Mouse (Mus musculus) heart, embryonic 10.5 days (tissue): Measurements from ENCODE around the gene Ube2a. TPM values are rescaled to one million over a fixed set of nuclear protein-coding genes. Genes with fewer than 3 reads are reported as not detected.
A peak's percentile ranks its signal among the peaks of the same experiment; 100 is the strongest.
"Not testable (repeated sequence)": the region's sequence is repeated elsewhere in the genome, so short reads cannot be mapped to it uniquely, and the experiment has no call there.

Experiments
- DNase-seq: peaks from one replicate; pipeline ENCODE4 v3.0.0-alpha.2; 2017; ENCODE audit warnings: low spot score
- H3K27ac ChIP-seq: fragments of 300-500 bp; sonication (generic); 2 replicates; pipeline ENCODE4 v1.5.1; 2016; ENCODE audit warnings: mild to moderate bottlenecking
- H3K27me3 ChIP-seq: fragments of 300-500 bp; sonication (generic); 2 replicates; pipeline ENCODE4 v1.6.1; 2016; ENCODE audit warnings: mild to moderate bottlenecking; ENCODE audit not compliant: poor library complexity, insufficient read depth, severe bottlenecking
- H3K36me3 ChIP-seq: fragments of 300-500 bp; sonication (generic); 2 replicates; pipeline ENCODE4 v1.6.1; 2016; ENCODE audit warnings: mild to moderate bottlenecking, moderate library complexity
- H3K4me1 ChIP-seq: fragments of 300-500 bp; sonication (generic); 2 replicates; pipeline ENCODE4 v1.6.1; 2016; ENCODE audit warnings: mild to moderate bottlenecking
- H3K4me3 ChIP-seq: fragments of 300-500 bp; sonication (generic); 2 replicates; pipeline ENCODE4 v1.5.1; 2016; ENCODE audit warnings: mild to moderate bottlenecking, moderate library complexity
- H3K9me3 ChIP-seq: fragments of 300-500 bp; sonication (generic); 2 replicates; pipeline ENCODE4 v1.6.1; 2016; ENCODE audit warnings: mild to moderate bottlenecking, moderate library complexity
- WGBS: fragments of 180-500 bp; shearing (Covaris S2); methylation state at CpG from one replicate; pipeline ENCODE4 v1.1.7; 2016; 5-methylcytosine and 5-hydroxymethylcytosine counted together
- polyA plus RNA-seq: library from polyadenylated mRNA; unstranded; fragments of >200 nt; fragmentation: Nextera tagmentation; extraction: Ambion mirVana; gene quantifications from 2 replicates; pipeline ENCODE4 v1.2.1, GENCODE M21; 2016

Gene Ube2a
- polyA plus RNA-seq, 1 experiment from 2014 or later, result 126 TPM

DNA sequence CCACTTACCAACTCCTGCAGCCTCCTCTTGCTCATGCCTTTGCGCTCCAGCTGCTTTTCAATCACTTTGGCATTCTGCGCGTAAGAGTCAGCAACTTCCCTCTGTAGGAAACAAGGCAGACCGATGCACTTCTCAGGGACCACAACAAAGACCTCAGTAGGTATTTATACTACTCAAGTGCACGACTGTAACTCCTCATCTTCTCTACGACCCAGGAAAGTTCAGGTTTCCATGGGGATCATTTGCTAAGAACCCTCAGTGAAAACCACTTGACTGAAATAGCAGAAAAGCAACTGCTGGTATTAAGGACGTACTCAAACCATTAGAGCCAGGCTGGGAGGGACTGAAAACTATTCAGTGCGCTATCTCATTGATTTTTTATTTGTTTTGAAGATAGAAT lies 21.1 kb upstream of the Ube2a start:
- no peak overlapping the region for H3K4me3 ChIP-seq
- no peaks in the 10 kb centered on the region for H3K4me1 ChIP-seq
- H3K27me3 ChIP-seq, result no peaks in the 10 kb centered on the region
- H3K36me3 ChIP-seq, result peaks cover 6% of the 10 kb centered on the region; the same call in 1 of the 2 replicates
- no peaks in the 10 kb centered on the region for H3K9me3 ChIP-seq
- no peak for DNase-seq
- 83% methylated on average over 8 of the region's 8 CpGs for WGBS
- H3K27ac ChIP-seq, result no peak overlapping the region

DNA sequence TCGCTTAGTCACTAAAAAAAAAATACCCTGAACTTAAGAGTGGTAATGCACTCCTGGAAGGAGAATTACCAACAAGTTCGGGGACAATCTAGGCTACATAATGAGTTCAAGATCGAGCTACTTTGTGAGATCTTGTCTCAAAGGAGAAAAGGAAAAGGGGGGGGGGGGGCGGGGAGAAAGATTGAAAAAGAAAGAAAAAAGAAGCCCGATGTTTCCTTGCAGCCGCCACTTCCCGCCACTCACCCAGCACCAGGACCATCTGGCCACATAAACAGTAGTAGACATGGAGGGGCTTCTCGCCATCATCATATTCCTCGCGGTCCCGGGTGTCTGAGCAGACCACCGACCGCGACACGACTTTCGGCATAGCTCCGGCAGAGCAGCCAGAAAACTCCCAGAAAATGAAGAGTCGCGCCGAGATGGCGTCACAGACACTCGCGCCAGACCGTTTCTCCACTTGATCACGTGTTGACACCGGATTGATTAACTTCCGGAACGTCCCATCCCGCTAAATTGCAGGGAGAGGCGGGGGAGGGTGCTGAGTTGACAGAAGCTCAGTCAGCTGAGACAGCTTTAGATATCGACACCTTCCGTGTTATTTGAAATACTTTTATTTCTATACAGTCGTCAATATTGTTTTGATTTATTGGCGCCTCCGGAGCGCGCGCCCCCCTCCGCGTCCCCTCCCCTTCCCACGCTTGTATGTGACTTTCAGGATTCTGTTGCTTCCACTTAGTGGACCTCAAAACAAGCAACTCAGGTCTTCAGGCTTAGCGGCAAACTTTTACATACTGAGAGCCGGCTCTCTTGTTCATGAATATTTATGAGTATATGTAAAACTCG lies 9.7 kb upstream of the Ube2a start:
- peak; percentile 88 for DNase-seq
- no peaks in the 10 kb centered on the region for H3K4me1 ChIP-seq
- no peaks in the 10 kb centered on the region for H3K27me3 ChIP-seq
- no peaks in the 10 kb centered on the region for H3K9me3 ChIP-seq
- peak overlapping the region; percentile 60 for H3K4me3 ChIP-seq
- no peaks in the 10 kb centered on the region for H3K36me3 ChIP-seq
- WGBS, result 16% methylated on average over 43 of the region's 44 CpGs
- H3K27ac ChIP-seq, result peak overlapping the region; percentile 67

DNA sequence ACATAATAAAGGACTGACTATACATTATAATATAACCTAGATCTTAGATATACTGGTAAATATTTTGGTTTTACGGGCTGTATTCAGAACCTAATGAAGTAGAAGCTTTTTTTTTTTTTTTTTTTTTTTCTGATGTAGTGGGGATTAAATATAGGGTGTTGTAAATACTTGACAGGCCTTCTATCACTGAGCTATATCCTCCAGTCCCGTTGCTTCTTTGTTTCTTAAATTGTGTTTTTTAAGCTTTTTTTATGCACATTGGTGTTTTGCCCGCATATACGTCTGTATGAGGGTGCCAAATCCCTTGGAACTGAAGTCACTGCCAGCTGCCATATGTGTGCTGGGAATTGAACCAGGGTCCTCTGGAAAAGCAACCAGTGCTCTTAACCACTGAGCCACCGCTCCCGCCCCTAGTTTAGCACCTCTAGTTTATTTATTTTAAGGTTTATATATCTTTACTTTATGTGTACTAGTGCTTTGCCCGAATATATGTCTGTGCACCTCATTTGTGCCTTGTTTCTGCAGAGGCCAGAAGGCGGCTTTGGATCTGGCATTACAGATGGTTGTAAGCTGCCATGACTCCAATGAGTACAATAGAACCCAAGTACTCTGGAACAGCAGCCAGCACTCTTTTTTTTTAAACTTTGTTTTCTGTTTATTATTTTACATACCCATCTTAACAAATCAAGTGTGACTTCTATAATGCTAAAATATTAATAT lies 8.9 kb upstream of the Ube2a start:
- WGBS, result 52% methylated on average over 8 of the region's 8 CpGs
- H3K27ac ChIP-seq, result peak overlapping the region; percentile 67; the same call in 1 of the 2 replicates
- no peak for DNase-seq

DNA sequence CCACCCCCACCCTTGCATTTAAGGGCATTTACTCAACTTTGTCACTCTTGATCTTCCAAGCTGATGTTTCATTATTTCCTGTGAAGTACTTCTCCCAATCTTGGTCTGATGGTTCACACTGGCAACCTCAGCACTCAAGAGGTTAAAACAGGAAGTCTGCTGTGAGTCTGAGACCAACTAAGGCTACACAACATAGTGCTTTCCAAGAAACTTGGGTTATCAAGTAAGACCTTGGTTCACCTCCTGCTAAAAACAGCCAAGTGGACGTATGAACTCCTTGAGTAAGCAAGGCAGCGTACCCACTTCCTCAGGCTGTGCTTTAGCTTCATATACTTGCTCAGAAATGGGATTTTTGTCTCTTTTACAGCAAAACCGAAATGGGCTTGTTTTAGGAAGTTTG lies 3.3 kb upstream of the Ube2a start:
- Histone ChIP-seq H3K9me3 (no peaks in the 10 kb centered on the region), H3K27me3 (peaks cover 9% of the 10 kb centered on the region; the same call in 1 of the 2 replicates), H3K4me1 (no peaks in the 10 kb centered on the region), H3K27ac (no peak overlapping the region), H3K36me3 (no peaks in the 10 kb centered on the region), H3K4me3 (no peak overlapping the region)
- no peak for DNase-seq
- WGBS, result 65% methylated on average over 3 of the region's 3 CpGs

More for the DNA sequence above, 8.9 kb upstream of the Ube2a start:
- no peaks in the 10 kb centered on the region for H3K36me3 ChIP-seq
- no peaks in the 10 kb centered on the region for H3K4me1 ChIP-seq
- H3K9me3 ChIP-seq, result no peaks in the 10 kb centered on the region
- H3K4me3 ChIP-seq, result peak overlapping the region; percentile 60
- H3K27me3 ChIP-seq, result no peaks in the 10 kb centered on the region

DNA sequence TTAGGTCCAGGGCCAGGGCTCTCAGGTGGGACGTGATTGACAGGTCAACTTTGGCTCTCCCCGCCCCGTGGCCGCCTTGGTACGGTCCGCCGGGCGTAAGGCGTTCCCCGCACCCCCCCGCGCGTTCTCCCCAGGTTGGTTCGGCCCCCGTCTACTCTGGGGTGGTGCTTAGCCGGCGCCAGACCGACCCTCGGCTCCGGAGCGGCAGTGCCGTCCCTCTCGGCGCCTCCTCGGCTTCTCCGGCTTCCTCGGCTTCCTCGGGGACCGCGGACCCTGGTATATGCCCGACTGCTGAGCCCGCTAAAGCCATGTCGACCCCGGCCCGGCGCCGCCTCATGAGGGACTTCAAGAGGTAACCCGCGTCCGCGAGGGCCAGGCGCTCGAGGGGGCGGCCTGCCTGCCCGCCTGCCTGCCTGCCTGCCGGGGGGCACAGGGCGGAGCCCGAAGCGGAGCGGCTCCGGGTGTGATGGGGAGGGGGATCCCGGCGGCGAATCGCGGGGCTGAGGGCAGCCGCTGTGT lies 537 bp downstream of the Ube2a start:
- Histone ChIP-seq H3K4me3 (peak overlapping the region; percentile 75), H3K27ac (peak overlapping the region; percentile 87), H3K36me3 (no peaks in the 10 kb centered on the region), H3K4me1 (no peaks in the 10 kb centered on the region), H3K27me3 (peaks cover 9% of the 10 kb centered on the region; the same call in 1 of the 2 replicates), H3K9me3 (no peaks in the 10 kb centered on the region)
- peak; percentile 92 for DNase-seq
- WGBS, result 14% methylated on average over 55 of the region's 57 CpGs

DNA sequence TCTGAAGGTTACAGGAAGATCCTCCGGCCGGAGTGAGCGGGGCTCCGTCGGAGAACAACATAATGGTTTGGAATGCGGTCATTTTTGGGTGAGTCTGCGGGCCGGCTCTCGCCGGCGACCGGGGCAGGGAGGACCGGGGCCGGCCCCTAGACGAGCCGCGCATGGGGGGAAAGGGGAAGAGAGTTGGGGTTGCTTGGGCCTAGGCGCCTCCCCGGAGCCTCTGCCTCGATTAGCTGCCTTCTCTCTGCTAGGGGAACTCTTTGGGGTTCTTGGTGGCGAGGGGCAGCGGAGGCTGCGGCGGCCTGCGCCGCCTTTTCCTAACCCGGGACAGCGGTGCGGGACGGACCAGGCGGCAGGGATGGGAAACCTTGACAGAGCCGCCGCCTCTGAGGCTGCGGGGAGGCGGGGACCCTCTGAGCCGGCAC lies 1.0 kb downstream of the Ube2a start:
- H3K36me3 ChIP-seq, result no peaks in the 10 kb centered on the region
- peak overlapping the region; percentile 87 for H3K27ac ChIP-seq
- no peaks in the 10 kb centered on the region for H3K9me3 ChIP-seq
- no peaks in the 10 kb centered on the region for H3K4me1 ChIP-seq
- 11% methylated on average over 35 of the region's 36 CpGs for WGBS
- peak overlapping the region; percentile 75 for H3K4me3 ChIP-seq
- peak; percentile 72 for DNase-seq
- peaks cover 9% of the 10 kb centered on the region; the same call in 1 of the 2 replicates for H3K27me3 ChIP-seq

DNA sequence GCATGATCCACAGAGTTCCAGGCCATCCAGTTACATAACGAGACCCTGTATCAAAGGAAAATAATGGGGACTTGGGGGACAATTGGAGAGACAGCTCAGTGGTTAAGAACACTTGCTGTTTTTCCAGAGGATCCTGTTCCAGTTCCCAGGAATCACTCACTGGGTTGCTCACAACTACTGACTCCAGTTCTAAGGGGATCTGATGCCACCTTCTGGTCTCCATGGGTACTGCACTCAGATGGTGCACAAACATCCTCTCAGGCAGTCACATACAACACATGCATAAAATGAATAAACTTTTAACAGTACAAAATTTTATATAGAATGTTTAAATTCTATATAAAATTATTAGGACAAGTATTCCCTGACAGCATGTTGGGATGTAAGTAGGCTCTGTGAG lies 11.0 kb downstream of the Ube2a start:
- no peak for DNase-seq
- H3K9me3 ChIP-seq, result no peaks in the 10 kb centered on the region
- no peak overlapping the region for H3K4me3 ChIP-seq
- H3K27me3 ChIP-seq, result no peaks in the 10 kb centered on the region
- peaks cover 6% of the 10 kb centered on the region; the same call in 1 of the 2 replicates for H3K36me3 ChIP-seq
- 92% methylated on average over 1 of the region's 1 CpGs for WGBS
- H3K4me1 ChIP-seq, result no peaks in the 10 kb centered on the region
- no peak overlapping the region for H3K27ac ChIP-seq

DNA sequence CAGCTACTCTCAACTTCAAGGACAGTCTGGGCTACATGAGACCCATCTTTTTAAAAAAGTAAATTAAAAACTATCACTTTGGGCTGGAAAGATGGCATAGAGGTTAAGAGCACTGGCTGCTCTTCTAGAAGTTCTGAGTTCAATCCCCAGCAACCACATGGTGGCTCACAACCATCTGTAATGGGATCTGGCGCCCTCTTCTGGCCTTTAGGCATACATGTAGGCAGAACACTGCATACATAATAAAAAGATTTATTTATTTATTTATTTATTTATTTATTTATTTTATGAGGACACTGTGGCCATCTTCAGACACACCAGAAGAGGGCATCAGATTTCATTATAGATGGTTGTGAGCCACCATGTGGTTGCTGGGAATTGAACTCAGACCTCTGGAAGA lies 25.2 kb downstream of the Ube2a start:
- H3K4me3 ChIP-seq, H3K27me3 ChIP-seq, H3K9me3 ChIP-seq, DNase-seq, H3K27ac ChIP-seq, H3K36me3 ChIP-seq, H3K4me1 ChIP-seq: not testable (repeated sequence)
- WGBS, result 21% methylated on average over 1 of the region's 1 CpGs

DNA sequence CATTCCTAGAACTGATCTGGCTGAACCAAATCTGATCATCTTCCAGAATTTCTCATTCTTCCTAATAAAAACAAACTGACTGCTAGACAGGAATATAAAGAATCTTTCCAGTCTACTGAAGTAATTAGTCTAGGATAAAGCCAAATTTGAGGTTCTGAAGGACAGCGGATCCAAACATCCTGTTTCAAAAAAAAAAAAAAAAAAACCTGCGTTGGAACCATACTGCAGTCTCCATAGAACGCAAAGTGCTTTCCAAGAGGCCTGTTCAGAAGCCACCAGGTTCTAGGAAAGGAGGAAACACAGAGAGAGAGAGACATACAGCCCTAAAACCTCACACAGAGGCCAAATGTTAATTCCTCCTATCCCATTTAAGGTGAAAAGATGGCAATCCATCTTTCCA lies 28.0 kb downstream of the Ube2a start:
- no peaks in the 10 kb centered on the region for H3K36me3 ChIP-seq
- WGBS, result 35% methylated on average over 3 of the region's 3 CpGs
- H3K27me3 ChIP-seq, result no peaks in the 10 kb centered on the region
- H3K4me3 ChIP-seq, result peak overlapping the region; percentile 68
- no peak for DNase-seq
- H3K9me3 ChIP-seq, result no peaks in the 10 kb centered on the region
- H3K27ac ChIP-seq, result no peak overlapping the region
- H3K4me1 ChIP-seq, result no peaks in the 10 kb centered on the region

DNA sequence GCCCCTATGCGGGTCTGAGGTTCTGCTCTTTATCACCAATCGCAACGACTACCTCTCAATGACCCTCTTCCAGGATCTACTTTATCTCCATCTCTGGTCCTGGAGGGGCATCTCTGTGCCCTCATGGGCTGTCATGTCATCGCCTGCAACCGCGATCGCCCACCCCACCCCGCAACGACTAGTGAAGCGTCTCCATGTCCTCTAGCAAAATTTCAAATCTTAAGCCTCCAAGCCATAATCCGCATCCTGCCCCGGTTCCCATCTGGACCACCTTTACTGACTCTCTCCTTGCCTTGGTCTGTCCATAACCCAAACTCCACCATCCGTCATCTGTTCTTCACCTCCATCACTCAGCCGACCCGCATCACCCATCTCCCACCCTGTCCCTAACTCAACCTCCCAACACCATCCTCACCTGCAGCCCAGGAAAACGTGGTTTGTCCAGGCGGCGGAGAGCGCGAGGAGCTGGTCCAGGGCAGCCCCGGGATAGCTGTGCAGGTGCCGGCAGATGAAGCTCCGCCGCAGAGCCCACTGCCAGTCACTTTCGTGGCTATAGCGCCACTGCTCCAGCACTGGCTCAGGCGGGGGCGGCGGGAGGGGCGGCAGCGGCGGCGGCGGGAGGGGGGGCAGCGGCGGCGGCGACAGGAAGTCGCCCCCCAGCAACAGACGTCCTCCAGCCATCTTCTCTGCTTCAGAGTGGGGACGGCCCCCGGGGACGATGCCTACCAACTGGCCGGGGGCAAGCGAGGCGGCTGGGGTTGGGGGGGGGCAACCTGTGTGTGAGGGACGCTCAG lies 28.8 kb downstream of the Ube2a start, which contains the start of gene Nkrf:
Gene Nkrf (minus strand): TSS at position 579 of the 794 bp plus-strand sequence.
- Histone ChIP-seq H3K27ac (peak within 1 kb of the TSS; percentile 87), H3K4me3 (peak within 1 kb of the TSS; percentile 68), H3K27me3 (no peaks in the 10 kb centered on the region), H3K36me3 (no peaks in the 10 kb centered on the region), H3K9me3 (no peaks in the 10 kb centered on the region), H3K4me1 (no peaks in the 10 kb centered on the region)
- WGBS, result 18% methylated on average over 46 of the region's 47 CpGs
- DNase-seq, result no peak

DNA sequence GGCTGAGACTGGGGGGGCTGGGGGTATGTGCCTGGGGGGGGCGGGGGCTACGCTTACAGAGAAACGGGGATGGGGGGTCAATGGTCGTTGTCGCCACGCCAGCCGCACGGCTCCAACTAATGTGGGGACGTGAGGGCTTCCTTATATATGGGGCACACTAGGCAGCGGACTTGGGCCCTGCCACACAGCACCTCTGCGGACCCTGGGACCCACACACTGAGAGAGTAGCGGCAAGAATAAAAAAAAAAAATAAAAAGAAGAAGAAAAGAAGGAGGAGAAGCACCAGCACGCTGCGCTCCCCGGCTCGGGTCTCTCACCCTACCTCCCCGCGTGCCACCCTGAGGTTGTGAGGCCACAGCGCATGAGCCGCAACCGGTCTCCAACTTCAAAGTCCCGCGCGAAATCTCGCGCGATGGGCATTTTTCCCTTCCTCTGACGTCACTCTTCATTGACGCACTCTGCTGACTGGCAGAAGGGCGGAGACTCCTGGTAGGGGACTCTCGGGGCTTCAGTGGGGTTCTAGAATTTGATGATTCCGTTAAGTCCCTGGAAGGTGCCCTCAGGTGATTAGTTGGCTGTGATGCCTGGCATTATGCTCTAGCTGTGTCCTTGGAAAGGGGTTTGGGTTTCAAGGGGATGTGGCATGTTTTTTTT lies 29.5 kb downstream of the Ube2a start:
- Histone ChIP-seq H3K4me1 (no peaks in the 10 kb centered on the region), H3K9me3 (no peaks in the 10 kb centered on the region), H3K27ac (peak overlapping the region; percentile 87), H3K4me3 (peak overlapping the region; percentile 68), H3K27me3 (no peaks in the 10 kb centered on the region), H3K36me3 (no peaks in the 10 kb centered on the region)
- 19% methylated on average over 31 of the region's 32 CpGs for WGBS
- peak; percentile 94 for DNase-seq

DNA sequence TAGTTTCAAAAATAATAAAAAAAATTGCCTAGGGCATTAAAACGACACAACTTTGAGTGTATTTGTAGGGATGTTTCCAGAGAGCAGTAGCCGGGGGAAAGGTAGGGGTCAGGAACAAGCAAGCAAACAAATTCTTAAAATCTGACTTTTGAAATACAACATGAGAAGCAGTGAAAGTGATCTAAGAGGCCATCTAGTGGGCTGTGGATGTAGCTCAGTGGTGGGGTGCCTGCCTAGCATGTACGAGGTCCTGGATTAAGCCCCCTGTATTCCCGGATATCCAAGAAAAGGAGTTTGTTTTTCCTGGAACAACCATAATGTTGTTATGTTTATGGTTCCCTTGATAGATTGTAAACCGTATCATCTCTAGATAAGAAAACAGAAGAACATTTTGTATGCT lies 32.8 kb downstream of the Ube2a start:
- Histone ChIP-seq H3K9me3 (no peaks in the 10 kb centered on the region), H3K4me1 (no peaks in the 10 kb centered on the region), H3K36me3 (no peaks in the 10 kb centered on the region), H3K27ac (no peak overlapping the region), H3K27me3 (no peaks in the 10 kb centered on the region), H3K4me3 (no peak overlapping the region)
- DNase-seq, result no peak
- WGBS, result 31% methylated on average over 5 of the region's 5 CpGs
